Mouse (Mus musculus) Patski (cell line): Measurements from ENCODE around the gene Gprc5a. TPM values are rescaled to one million over a fixed set of nuclear protein-coding genes. Genes with fewer than 3 reads are reported as not detected.

ENCODE experiments used
- ATAC-seq: fragments of 100-300 bp; one replicate; pipeline ENCODE4 v1.8.0; 2021
- CTCF ChIA-PET: fragments of 350-600 bp; sonication (Branson Sonifier 250); formaldehyde crosslinking; loops from one replicate; lab custom pipeline; 2022; ENCODE audit warnings: inconsistent platforms; lab: Charles Lee
- POLR2A ChIA-PET: fragments of 350-600 bp; sonication (Branson Sonifier 250); formaldehyde crosslinking; loops from one replicate; lab custom pipeline; 2022; ENCODE audit warnings: antibody characterized with exemption, inconsistent platforms; lab: Charles Lee
- DNase-seq: peaks from one replicate; pipeline ENCODE4 v3.0.0-alpha.2; 2011; ENCODE audit warnings: low read depth, low spot score
- H3K27me3 ChIP-seq: fragments of 371-371 bp; one replicate; pipeline ENCODE4 v1.5.1; 2021
- CTCF ChIP-seq: fragments of 100-300 bp; IDR thresholded peaks from one replicate; pipeline ENCODE4 v1.5.1; 2021
- in situ Hi-C: fragments of 300-500 bp; cut with MboI; formaldehyde crosslinking; loops from 3 replicates; pipeline ENCODE4 v1.11.1; 2018; ENCODE audit warnings: low pct_unique_long_range_greater_than_20kb, mixed read lengths
- polyA plus RNA-seq: library from polyadenylated mRNA; unstranded; gene quantifications from one replicate; pipeline ENCODE4 v1.2.3, GENCODE M21; 2021

Gene Gprc5a
- polyA plus RNA-seq, 1 experiment from 2014 or later: 80.0 TPM

DNA sequence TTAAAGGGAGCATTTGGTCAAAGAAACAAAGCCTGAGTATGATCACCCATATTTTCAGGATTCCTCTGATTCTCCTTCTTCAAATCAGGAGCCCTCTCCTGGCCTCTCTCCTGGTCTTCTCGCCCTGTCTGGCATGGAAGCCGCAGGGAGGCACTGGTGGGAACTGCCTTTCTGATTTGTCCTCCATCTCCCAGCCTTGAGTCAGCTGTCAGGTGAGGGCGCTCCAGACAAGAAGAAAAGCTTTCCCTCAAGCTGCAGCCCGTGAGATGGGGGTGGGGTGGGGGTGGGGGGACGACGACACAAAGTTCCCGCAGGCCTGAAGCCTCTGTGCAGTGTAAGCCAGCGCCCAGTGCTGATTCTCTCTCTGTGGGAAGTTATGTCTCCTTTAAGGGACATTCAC is 24.3 kb downstream of the Gprc5a start:
- ATAC-seq (no peak), DNase-seq (no peak)
- in situ Hi-C loops: loop anchor here (5.0 to 10.0 kb wide), 2 partner anchors 53 to 155 kb away; no protein-coding TSS in a partner anchor
- no peaks in the 10 kb centered on the region for H3K27me3 ChIP-seq
- POLR2A ChIA-PET: no interaction called here
- CTCF ChIA-PET: interaction anchor here (1.5 kb wide), 1 partner anchor 54 kb away, joined by 10 read pairs; no protein-coding TSS in a partner anchor
- TF ChIP-seq CTCF: peak; percentile 37

DNA sequence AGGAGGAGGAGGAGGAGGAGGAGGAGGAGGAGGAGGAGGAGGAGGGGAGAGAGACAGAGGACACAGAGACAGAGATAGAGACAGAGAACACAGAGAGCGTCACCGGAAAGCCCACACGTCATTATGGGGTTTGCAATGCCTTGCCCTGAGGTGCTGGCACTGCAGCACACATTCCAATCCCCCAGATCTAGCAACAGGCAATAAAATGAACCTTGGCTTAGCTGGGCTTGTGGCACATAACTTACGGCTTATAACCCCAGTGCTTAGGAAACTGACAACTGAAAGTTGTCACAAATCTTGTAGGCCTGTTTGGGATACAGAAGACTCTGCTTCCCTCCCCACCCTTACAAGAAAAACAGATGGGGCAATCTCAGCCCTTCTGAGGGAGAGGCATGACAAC is 25.2 kb downstream of the Gprc5a start:
- CTCF ChIA-PET: interaction anchor here (1.2 to 1.5 kb wide), 2 partner anchors 21 to 53 kb away, joined by 3 to 10 read pairs; no protein-coding TSS in a partner anchor
- peak; percentile 48 for ATAC-seq
- no peak for DNase-seq
- H3K27me3 ChIP-seq: no peaks in the 10 kb centered on the region
- TF ChIP-seq CTCF: no peak
- in situ Hi-C loops: no loop called here
- POLR2A ChIA-PET: no interaction called here

DNA sequence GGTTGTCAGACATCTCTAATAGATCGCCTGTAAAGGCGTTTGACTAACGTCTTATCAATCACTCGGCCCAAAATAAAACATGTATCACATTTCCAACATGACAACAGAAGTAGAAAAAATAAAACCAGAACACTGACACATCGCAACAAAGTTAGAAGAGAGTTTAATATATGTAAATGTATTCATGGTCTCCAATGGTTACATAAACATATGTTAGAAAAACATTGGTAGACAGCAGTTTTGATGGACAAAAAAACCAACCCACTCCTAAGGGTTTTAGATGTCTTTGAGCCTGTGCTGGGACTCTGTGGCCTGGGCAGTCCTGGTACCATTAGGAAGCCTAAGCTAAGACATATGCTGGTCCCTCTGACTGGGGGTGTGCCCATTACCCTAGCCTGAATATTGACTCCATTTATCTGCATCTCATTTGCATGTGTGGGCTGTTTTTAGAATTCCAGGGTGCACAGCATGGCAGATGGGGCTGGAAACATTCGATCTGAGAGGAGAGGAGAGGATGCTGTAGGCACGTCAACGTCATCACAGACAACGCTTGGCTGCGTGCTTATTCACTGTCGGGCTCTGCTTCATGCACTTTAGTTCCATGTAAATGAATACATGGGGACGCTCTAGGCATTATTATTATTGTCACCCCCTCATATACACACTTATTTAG is 27.5 kb downstream of the Gprc5a start:
- POLR2A ChIA-PET: interaction anchor here (0.8 kb wide), 1 partner anchor 286 kb away, joined by 3 read pairs; no protein-coding TSS in a partner anchor
- H3K27me3 ChIP-seq: no peaks in the 10 kb centered on the region
- in situ Hi-C loops: no loop called here
- DNase-seq (no peak), ATAC-seq (no peak)
- no peak for TF ChIP-seq CTCF
- CTCF ChIA-PET: interaction anchor here (1.4 kb wide), 1 partner anchor 10 kb away, joined by 3 read pairs; no protein-coding TSS in a partner anchor

DNA sequence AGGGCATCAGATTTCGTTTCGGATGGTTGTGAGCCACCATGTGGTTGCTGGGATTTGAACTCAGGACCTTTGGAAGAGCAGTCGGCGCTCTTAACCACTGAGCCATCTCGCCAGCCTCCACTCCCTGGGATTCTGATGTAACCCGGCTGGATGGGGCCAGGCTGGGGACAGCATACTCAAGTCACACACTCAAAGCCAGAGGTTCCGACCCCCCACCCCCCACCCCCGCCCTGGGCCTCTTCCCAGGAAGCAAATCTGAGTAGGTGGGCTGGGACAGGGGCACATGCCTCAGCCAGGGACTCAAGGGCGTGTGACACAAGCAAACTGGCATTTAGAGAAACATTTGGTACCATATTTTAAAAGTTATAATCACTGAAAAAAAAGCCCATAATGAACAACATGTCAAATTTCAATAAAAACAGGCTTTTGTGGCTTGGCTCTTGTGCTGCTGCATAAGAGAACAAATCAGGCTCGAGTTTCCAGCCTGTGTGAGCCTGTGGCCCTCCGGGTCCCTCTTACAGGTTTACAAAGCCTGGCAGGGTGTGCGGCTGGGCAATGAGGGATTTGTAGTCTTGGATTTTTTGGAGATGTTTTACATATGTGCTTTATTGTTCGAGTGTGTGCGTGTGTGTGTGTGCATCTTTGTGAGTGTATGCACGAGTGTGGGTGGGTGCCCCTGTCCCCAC is 35.5 kb downstream of the Gprc5a start:
- no peaks in the 10 kb centered on the region for H3K27me3 ChIP-seq
- POLR2A ChIA-PET: no interaction called here
- CTCF ChIA-PET: interaction anchor here (0.9 to 1.3 kb wide), 3 partner anchors 14 to 75 kb away, joined by 3 read pairs; no protein-coding TSS in a partner anchor
- TF ChIP-seq CTCF: no peak
- DNase-seq (no peak), ATAC-seq (no peak)
- in situ Hi-C loops: no loop called here

DNA sequence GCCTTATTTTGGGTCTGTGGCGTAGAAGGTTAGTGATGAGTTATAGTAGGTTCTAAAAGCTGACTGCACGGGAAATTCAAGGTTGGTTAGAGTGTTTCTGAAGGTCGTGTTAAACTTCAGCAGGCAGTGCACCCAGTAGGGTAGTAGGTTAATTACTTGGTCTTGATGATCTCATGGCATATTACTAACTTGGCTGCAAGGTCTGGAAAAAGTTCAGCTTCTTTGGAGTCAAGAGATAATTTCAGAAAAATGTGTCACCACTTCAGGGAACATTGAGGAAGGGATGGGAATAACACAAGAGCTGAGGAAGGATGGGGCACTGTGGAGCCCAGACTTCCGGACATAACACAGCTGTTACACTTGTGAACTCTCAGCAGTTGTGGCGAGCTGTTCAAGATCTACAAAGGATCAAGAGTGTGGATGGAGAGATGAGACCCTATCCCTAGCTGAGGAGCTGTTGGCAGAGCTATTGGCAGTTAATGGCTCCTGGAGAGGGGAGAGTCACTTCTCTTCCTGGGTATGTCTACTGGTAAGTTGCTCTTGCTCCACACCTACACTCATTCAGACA is 37.4 kb downstream of the Gprc5a start:
- no peak for ATAC-seq
- TF ChIP-seq CTCF: no peak
- no peaks in the 10 kb centered on the region for H3K27me3 ChIP-seq
- POLR2A ChIA-PET: no interaction called here
- DNase-seq: no peak
- in situ Hi-C loops: no loop called here
- CTCF ChIA-PET: interaction anchor here (0.7 to 1.5 kb wide), 6 partner anchors 10 to 46 kb away, joined by 3 to 5 read pairs (median 3); no protein-coding TSS in a partner anchor

DNA sequence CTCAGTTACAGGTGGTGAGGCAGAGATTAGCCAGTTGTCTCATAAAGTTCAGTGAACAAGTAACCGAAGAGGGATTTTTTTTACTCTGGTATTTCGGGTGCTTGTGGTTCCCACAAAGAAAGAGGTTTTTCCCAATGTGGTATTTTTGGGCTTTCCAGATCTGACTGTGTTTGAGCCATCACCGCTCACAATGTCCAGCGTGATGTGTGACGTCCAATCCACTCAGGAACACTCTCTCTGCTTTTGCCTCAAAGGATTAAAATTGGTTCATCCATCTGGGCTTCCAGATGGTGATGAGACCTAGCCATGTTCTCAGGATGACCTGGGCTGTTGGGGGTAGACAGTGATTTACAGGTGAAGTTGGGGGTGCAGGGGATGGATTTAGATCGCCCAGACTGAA is 41.6 kb downstream of the Gprc5a start:
- CTCF ChIA-PET: no interaction called here
- in situ Hi-C loops: no loop called here
- DNase-seq (no peak), ATAC-seq (no peak)
- no peaks in the 10 kb centered on the region for H3K27me3 ChIP-seq
- TF ChIP-seq CTCF: no peak
- POLR2A ChIA-PET: no interaction called here

DNA sequence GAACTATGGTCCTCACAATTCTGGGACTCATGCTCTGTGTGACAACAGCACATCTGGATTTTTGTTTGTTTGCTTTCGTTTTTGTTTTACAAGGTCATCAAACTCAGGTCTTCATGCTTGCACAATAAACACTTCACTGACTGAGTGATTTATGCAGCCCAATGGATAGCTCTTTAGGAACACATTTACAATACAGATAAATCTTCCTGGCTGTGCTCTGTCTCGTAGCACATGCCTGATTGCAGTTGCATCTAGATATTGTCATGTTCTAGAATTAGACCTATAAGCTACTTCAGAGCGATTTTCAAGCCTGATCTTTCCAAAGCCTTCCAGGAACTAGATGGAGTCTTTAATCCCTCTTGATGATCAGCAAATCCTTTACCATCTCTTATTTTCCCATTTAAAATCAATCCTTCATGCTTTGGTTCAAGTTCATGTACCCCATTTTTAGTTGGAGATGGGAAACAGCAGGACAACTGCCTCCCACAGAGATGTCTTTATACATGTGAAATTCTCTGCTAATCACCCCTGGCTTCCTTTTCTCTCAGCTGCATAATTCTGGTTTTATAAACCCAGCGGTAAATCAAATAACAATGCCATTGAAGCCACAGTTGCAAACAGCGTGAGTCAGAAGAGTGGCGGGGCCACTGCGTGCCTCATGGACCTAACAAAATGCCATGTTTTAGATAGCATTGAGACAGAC is 47.1 kb downstream of the Gprc5a start:
- in situ Hi-C loops: no loop called here
- peak; percentile 68 for DNase-seq
- no peak for TF ChIP-seq CTCF
- ATAC-seq: peak; percentile 80
- CTCF ChIA-PET: interaction anchor here (0.9 to 1.7 kb wide), 2 partner anchors 21 to 32 kb away, joined by 3 read pairs; no protein-coding TSS in a partner anchor
- H3K27me3 ChIP-seq: peaks cover 6% of the 10 kb centered on the region
- POLR2A ChIA-PET: no interaction called here

DNA sequence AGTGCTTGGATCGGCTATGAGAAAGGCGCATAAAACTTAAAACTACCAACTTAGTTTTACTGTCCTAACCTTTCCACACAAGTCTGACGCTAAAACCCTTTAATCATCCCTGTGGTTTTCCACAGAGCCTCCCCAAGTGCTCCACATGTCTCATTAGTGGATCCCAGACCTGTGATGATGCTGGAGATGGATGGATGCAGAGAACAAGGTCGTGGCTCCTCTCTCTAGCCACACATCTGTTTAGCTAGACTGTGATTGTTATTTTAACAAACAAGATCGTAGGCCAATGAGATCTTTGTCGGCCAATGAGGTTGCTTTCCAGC is 47.6 kb downstream of the Gprc5a start:
- in situ Hi-C loops: no loop called here
- TF ChIP-seq CTCF: no peak
- CTCF ChIA-PET: no interaction called here
- H3K27me3 ChIP-seq: peaks cover 6% of the 10 kb centered on the region
- DNase-seq (no peak), ATAC-seq (peak; percentile 27)
- POLR2A ChIA-PET: no interaction called here

DNA sequence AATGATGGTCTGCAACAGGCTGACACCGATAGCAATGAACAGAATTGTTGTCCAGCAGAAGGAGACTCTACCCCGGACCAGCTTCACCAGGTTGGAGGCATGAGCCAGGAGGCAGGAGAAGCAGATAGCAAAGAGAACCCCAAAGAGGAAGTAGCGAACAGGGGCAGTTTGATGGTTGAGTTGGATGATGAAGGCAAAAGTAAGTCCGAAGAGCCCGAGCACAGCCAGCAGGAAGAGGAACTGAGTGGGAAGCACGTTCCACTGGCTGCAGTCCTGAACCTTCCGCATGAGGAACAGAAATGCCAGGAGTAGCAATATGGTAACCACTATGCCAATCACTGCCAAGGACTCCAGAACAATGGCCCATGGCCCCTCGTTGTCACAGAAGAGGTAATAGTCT is 51.0 kb downstream of the Gprc5a start:
- DNase-seq: no peak
- ChIA-PET POLR2A (no interaction called here), CTCF (no interaction called here)
- TF ChIP-seq CTCF: no peak
- in situ Hi-C loops: no loop called here
- H3K27me3 ChIP-seq: peaks cover 6% of the 10 kb centered on the region
- no peak for ATAC-seq

DNA sequence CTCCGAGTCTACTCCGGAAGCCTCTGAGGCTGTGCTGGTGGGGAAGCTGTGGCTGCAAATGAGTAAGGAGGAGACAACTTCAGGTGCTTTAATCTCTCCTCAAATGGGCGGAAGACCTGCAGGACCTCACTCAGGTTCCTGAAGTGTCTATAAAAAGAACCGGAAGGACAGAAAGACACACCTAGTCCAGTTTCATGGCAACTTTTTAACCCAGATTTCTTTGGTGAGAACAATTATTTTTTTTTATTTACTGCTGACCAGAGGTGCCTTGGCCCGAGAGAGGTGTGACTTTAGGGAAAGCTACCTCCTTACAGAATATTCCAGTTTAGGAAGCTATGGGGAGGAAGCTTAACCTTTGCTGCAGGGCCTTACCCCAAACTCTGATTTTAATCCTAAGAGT is 52.7 kb downstream of the Gprc5a start, which contains the start of gene Gprc5d:
Gprc5d (minus strand) TSS at position 101 of the 400 bp plus-strand sequence.
- no peak for TF ChIP-seq CTCF

More for the DNA sequence above, 52.7 kb downstream of the Gprc5a start, which contains the start of gene Gprc5d:
- ATAC-seq (no peak), DNase-seq (no peak)
- in situ Hi-C loops: no loop called here
- ChIA-PET POLR2A (no interaction called here), CTCF (no interaction called here)
- peaks cover 6% of the 10 kb centered on the region for H3K27me3 ChIP-seq
